Mouse (Mus musculus) gastrocnemius, postnatal 14 days (tissue): ENCODE measurements around the gene Afdn. TPM values are rescaled to one million over a fixed set of nuclear protein-coding genes. Genes with fewer than 3 reads are reported as not detected.
A peak's percentile ranks its signal among the peaks of the same experiment; 100 is the strongest.

Experiments used
- DNase-seq: peaks from one replicate; pipeline ENCODE4 v3.0.0; 2021; ENCODE audit warnings: mixed read lengths
- intact Hi-C: fragments of 180-260 bp; cut with DNase I; formaldehyde crosslinking; loops from one replicate; pipeline ENCODE4 v1.15.1; 2025; ENCODE audit warnings: low total_unique reads
- total RNA-seq, 2 experiments: library from RNA; stranded (reverse); gene quantifications; 2 replicates each; pipeline ENCODE4 v1.2.3; 2021

The Afdn gene
- total RNA-seq, 2 experiments from 2014 or later: 77.6 to 81.8 TPM

GRCm38 (mm10) chr17:13737336-13737735 lies 23.0 kb upstream of the Afdn start:
- DNase-seq: no peak
- intact Hi-C loops: no loop called here

- DNase-seq: no peak
- intact Hi-C loops: no loop called here
Observed at GRCm38 (mm10) chr17:13738121-13738776, 22.1 kb upstream of the Afdn start.

GRCm38 (mm10) chr17:13738916-13739315 lies 21.4 kb upstream of the Afdn start:
- intact Hi-C loops: no loop called here

GRCm38 (mm10) chr17:13739981-13740380 lies 20.4 kb upstream of the Afdn start:
- intact Hi-C loops: no loop called here
- DNase-seq: no peak

More at GRCm38 (mm10) chr17:13738916-13739315, 21.4 kb upstream of the Afdn start:
- DNase-seq: no peak

DNA sequence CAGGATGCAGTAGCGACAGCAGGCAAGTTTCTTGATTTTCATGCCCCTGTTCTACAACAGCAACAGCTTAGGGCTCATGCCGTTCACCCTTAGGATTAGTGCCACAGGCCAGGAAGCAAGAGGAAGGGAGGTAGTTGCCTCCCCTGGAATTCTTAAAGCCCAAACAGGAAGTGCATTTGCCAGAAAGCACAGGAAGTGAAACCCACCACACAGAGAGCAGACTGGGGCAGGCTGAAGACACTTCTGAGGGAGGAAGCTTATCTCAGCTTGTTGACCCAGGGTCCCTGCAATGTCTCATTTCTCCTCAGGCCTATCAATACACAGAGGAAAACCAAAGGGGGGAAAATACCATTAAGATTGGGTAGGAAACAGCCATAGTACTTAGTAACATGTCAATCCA lies 19.5 kb upstream of the Afdn start:
- DNase-seq: no peak
- intact Hi-C loops: no loop called here

- intact Hi-C loops: no loop called here
- DNase-seq: no peak
Observed at GRCm38 (mm10) chr17:13741611-13742010, 18.7 kb upstream of the Afdn start.

DNA sequence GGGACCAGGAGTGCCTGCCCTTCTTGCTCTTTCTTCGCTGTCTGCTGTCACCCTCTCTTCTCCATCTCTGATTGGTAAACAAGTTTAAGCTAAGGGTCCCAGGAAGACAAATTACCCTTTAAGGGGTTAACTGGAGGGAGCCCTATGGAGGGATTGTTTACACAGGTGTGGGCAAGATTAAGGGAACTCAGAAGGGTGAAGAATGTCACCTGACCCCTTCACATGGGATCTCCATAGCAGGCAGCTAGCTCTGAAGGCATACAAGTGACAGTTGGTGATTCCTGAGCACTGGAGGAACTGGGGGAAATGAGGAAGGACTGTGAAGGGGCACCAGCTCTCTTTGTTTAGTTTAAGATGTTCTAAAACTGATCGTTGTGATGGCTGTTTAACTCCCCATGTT lies 18.0 kb upstream of the Afdn start:
- intact Hi-C loops: no loop called here
- no peak for DNase-seq

- intact Hi-C loops: no loop called here
- no peak for DNase-seq
Observed at GRCm38 (mm10) chr17:13742941-13743708, 17.2 kb upstream of the Afdn start.

- intact Hi-C loops: no loop called here
- DNase-seq: no peak
Observed at GRCm38 (mm10) chr17:13743709-13744079, 16.6 kb upstream of the Afdn start.

DNA sequence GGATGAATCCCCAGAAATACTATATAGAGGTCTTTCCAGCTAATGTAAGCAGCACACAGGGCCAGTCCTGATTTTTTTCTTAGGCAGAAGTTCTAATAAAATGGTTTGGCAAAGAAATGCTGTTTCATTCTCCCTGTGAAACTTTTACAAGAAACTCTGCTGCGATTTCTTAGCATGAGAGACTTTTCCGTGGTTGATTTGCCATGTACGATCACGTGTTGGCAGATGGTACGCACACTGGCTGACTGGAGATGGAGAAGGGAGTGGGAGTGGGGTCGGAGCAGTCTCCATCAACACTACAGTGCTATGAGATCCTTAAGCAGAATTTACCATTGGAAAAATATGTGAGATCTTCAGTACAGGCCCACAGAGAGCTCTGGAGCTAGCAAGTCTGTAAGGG lies 16.1 kb upstream of the Afdn start:
- DNase-seq: no peak
- intact Hi-C loops: no loop called here

DNA sequence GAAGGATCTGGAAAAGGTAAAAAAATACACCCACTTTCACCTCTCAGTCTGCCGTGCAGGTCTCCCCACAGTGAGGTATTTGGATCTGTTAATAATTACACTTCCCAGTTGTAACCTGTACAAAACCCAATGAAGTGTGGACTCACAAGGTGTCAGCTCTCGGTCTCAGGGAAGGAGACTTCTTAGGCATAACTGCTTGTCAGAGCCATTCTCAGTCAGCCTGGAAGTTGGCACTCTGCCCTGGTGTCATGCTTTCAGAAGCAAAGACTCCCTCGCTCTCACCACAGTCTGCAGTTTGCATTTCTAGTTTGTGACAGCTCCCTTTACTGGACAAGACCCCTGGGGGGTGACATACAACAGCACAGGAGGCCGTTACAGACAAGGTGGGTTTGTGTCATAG lies 15.5 kb upstream of the Afdn start:
- peak; percentile 28 for DNase-seq
- intact Hi-C loops: no loop called here

DNA sequence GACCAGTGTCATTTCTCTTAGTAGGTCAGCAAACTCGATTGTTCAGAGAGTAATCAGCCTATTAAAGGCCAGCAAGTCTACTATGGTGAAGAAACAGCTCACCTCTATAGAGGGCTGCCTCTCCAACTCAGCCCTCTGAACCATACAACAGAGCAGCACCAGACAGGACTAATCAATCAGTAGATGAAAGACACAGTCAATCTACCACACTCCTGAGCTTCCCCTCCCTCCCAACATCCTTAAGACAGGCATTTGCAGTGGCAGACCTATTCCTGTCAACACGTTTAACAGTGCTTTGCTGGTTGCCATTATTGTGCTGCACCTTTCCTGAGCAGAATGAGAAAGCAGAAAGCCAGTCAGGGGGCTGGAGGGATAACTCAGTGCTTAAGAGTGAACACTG lies 15.0 kb upstream of the Afdn start:
- DNase-seq: no peak
- intact Hi-C loops: no loop called here

GRCm38 (mm10) chr17:13746330-13746729 lies 14.0 kb upstream of the Afdn start:
- DNase-seq: no peak
- intact Hi-C loops: no loop called here

- intact Hi-C loops: no loop called here
- no peak for DNase-seq
Observed at GRCm38 (mm10) chr17:13747681-13748080, 12.7 kb upstream of the Afdn start.

GRCm38 (mm10) chr17:13749027-13749426 lies 11.3 kb upstream of the Afdn start:
- DNase-seq: no peak
- intact Hi-C loops: no loop called here

DNA sequence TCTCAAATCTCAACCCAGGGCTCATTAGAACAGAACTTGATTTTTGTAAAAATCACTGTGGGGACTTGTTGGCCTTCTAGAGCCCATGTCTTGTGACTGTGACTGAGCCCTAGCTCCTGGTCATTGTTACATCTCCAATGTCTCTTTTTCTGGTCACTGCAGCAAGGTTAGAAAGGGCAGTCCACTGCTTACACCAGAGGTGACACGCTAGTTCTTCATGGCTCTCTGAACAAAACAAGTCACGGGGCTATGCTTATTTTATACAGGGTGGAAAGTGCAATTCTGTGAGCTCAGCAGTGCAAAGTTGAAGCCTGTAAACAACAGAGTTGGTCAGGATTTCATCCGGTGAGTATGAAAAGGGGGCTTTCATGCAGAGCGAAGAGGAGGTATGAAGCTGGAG lies 6.4 kb upstream of the Afdn start:
- DNase-seq: no peak
- intact Hi-C loops: no loop called here

- no peak for DNase-seq
- intact Hi-C loops: no loop called here
Observed at GRCm38 (mm10) chr17:13754940-13755339, 5.4 kb upstream of the Afdn start.

- intact Hi-C loops: no loop called here
- no peak for DNase-seq
Observed at GRCm38 (mm10) chr17:13758586-13758985, 1.8 kb upstream of the Afdn start.

DNA sequence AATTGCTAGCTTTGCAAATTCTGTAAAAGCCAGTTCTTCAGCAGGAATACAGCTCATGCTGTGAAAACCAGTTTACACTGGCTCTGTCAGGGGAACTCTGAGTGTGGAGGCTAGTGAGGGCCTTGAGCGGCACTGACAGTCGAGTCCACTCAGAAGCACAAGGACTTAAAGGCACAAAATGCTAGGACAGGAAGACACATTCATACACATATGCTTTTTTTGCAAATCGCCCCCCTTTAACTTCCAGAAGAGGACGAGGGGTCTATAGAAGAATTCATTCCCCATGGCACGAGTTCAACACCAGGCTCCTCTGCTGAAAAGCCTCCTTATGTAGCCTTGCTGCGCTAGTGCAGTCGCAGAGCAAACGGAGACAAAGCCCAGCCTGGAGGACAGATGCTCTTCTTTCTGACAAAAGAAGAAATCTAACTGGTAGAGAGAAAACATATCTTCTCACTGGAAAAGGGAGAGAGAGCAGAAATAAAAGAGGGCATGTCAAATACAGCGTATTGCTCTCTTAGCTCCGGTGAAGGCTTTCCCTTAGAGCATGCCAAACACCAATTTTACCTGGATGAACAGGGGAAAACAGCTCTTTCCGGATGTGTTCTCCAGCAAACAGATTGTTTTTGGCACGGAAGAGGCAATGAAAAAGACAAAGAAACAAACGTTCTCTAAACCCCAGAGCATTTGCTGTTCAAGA lies 1.0 kb upstream of the Afdn start:
- intact Hi-C loops: no loop called here
- no peak for DNase-seq

DNA sequence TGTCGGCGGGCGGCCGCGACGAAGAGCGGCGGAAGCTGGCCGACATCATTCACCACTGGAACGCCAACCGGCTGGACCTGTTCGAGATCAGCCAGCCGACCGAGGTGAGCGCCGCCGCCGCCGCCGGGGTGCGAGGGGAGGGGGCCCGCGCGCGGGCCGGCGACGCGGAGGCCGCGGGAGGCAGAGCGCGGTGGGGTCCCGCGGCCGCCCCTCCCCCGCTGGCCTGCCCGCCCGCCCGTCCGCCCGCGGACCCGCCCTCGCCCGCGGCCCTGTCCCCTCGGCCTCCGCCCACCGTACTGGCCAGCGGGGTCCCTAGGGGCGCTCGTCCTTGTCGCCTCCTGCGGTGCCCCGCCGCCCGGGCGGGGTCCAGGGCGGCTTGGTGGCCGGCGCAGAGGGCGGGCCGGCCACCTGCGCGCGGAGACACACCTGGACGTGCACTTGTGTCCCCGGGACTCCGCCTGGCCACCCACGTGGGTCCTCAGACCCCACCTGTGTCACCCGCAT lies 388 bp downstream of the Afdn start:
- intact Hi-C loops: no loop called here
- peak; percentile 25 for DNase-seq
